In genomic region chr6:58904551-58904950, GRCm38 (mm10) we compare ENCODE assay signal across 22 mouse cellular contexts. TPM values are rescaled to one million over a fixed set of nuclear protein-coding genes. Genes with fewer than 3 reads are reported as not detected.
A peak's percentile ranks its signal among the peaks of the same experiment; 100 is the strongest.
DNase-seq lines count a peak whose midpoint lies in the region; TF ChIP-seq lines count a peak whose summit lies in the region.
"Had no signal": no experiment of that assay in that cellular context is flagged by ENCODE, and none has a peak within 500 bp of the region (broad histone marks: within the 10 kb centered on the region; RNA-seq: fewer than 3 reads in every experiment).

No protein-coding gene starts in this region.

- H3K4me1 ChIP-seq in cerebellum, adult 2 months (ENCODE audit: control insufficient read depth, insufficient read depth, low read length) = peaks cover 5% of the 10 kb centered on the region; the same call in 1 of the 2 replicates
- H3K4me1 ChIP-seq: intestine, embryonic 15.5 days; liver, embryonic 12.5 days; stomach, embryonic 15.5 days had no signal

- no peak overlapping the region for H3K27ac ChIP-seq in cerebellum, adult 2 months (ENCODE audit: insufficient read depth, low read length)
- H3K27ac ChIP-seq in layer of hippocampus, adult 2 months = no peak overlapping the region
- H3K27ac ChIP-seq: intestine, embryonic 15.5 days; limb, embryonic 12.5 days; liver, embryonic 12.5 days; neural tube, embryonic 13.5 days; stomach, embryonic 15.5 days had no signal

- no peaks in the 10 kb centered on the region for H3K27me3 ChIP-seq in cerebellum, adult 2 months (ENCODE audit: control insufficient read depth, insufficient read depth, low read length)
- H3K27me3 ChIP-seq: intestine, embryonic 15.5 days; neural tube, embryonic 13.5 days; stomach, embryonic 15.5 days had no signal

- TF ChIP-seq CTCF in cerebellum, adult 2 months (IDR thresholded peaks at IDR 0.05; ENCODE audit: borderline replicate concordance, insufficient read depth, low read depth, low read length) = no peak
- no peak for TF ChIP-seq CTCF in layer of hippocampus, adult 2 months (conservative IDR thresholded peaks at IDR 0.05)
- no peak for TF ChIP-seq CTCF in brain, embryonic 14.5 days (IDR thresholded peaks at IDR 0.05; ENCODE audit: borderline replicate concordance, extremely low read depth, insufficient read depth, insufficient read length)

- TF ChIP-seq POLR2A in cerebellum, adult 2 months (IDR thresholded peaks at IDR 0.05; ENCODE audit: borderline replicate concordance, insufficient read depth, low read length) = no peak
- no peak for TF ChIP-seq POLR2A in brain, embryonic 14.5 days (IDR thresholded peaks at IDR 0.05; ENCODE audit: borderline replicate concordance, extremely low read depth, insufficient read depth, insufficient read length, poor library complexity, severe bottlenecking)

- WGBS in cerebellum, adult 2 months = 35% methylated on average over 3 of the region's 3 CpGs

- H3K4me3 ChIP-seq in cerebellum, adult 2 months (replicated peaks; ENCODE audit: insufficient read depth, low read depth, low read length) = peak overlapping the region; percentile 32
- H3K4me3 ChIP-seq in layer of hippocampus, adult 2 months = peak overlapping the region; percentile 63
- H3K4me3 ChIP-seq: intestine, embryonic 15.5 days; limb, embryonic 12.5 days; liver, embryonic 12.5 days; stomach, embryonic 15.5 days had no signal

- peak; percentile 57 to 70 for DNase-seq in cerebellum, adult 2 months
- DNase-seq in cerebellum, postnatal 4 days (ENCODE audit: low spot score in 2 of 2) = no peak
- DNase-seq in layer of hippocampus, adult 2 months (ENCODE audit: low spot score in 2 of 2) = no peak
- DNase-seq in layer of hippocampus, adult 18-20 months (ENCODE audit: low spot score in 2 of 2) = no peak
- DNase-seq in brain, embryonic 14.5 days (ENCODE audit: low read depth) = peak; percentile 39
- DNase-seq in embryo, embryonic 10.5 days (ENCODE audit: low spot score) = peak; percentile 28
- no peak for DNase-seq in thymus, postnatal 0 days (ENCODE audit: low spot score)
- no peak for DNase-seq in ovary, adult 18-20 months (ENCODE audit: low spot score)
- DNase-seq: adrenal gland, postnatal 36 days; kidney, adult 9 months; kidney, postnatal 36 days; lung, adult 2 months; right cerebral cortex, postnatal 25 days; thymus, adult 18-20 months had no signal

RNA-seq across cellular contexts. Expression of gene Nap1l5, which starts 2.3 kb away (rescaled TPM):
- 648 and 689 TPM in 2 replicates for polyA plus RNA-seq in cerebellum, adult 2 months (2012; rRNA removed)
- 100 to 1,000 TPM; 229 to 242 TPM for total RNA-seq in layer of hippocampus, adult 2 months (2021)
- total RNA-seq in layer of hippocampus, adult 18-20 months (2021) = 100 to 1,000 TPM; 272 to 302 TPM
- polyA plus RNA-seq in brain, embryonic 14.5 days (2012; rRNA removed) = 72.6 and 113 TPM in 2 replicates
- polyA plus RNA-seq in thymus, postnatal 0 days (2015; fragmentation: Nextera tagmentation; extraction: Ambion mirVana) = 0.33 TPM in 1 of 2 replicates, not detected in the other
- total RNA-seq: G1E; hematopoietic stem cell, adult 5-6 weeks; megakaryocyte-erythroid progenitor cell, adult 5-6 weeks had no signal
- polyA plus RNA-seq: G1E had no signal

Comparison
In these comparisons a context has a peak if more than half of its experiments do, and no peak if none do; other contexts are left out.
1. DNase-seq: peak in cerebellum, adult 2 months (2 of 2), brain, embryonic 14.5 days (single experiment) and embryo, embryonic 10.5 days (single experiment); none in cerebellum, postnatal 4 days (0 of 2), layer of hippocampus, adult 2 months (0 of 2), layer of hippocampus, adult 18-20 months (0 of 2), thymus, postnatal 0 days (single experiment) and ovary, adult 18-20 months (single experiment).
2. RNA of gene Nap1l5, which starts 2.3 kb away (polyA plus RNA-seq): 648 to 689 TPM in cerebellum, adult 2 months and 72.6 to 113 TPM in brain, embryonic 14.5 days; 0.33 TPM in thymus, postnatal 0 days; every median in the first group is over 10 times any median in the second.